Comparison of ENCODE assay signal across 24 mouse cellular contexts in genomic region chr4:131366656-131367055, GRCm38 (mm10).
DNase-seq lines count a peak whose midpoint lies in the region; ATAC-seq and TF ChIP-seq lines count a peak whose summit lies in the region.
"Had no signal": no experiment of that assay in that cellular context is flagged by ENCODE, and none has a peak within 500 bp of the region (broad histone marks: within the 10 kb centered on the region; RNA-seq: fewer than 3 reads in every experiment).

No protein-coding gene starts in this region.

- 52% methylated on average over 1 of the region's 1 CpGs for WGBS in midbrain, embryonic 15.5 days
- WGBS in midbrain, postnatal 0 days = 47% methylated on average over 1 of the region's 1 CpGs
- WGBS in limb, embryonic 10.5 days = 34% methylated on average over 1 of the region's 1 CpGs
- WGBS in lung, adult 2 months = 95% methylated on average over 1 of the region's 1 CpGs

- no peaks in the 10 kb centered on the region for H3K27me3 ChIP-seq in midbrain, embryonic 15.5 days (replicated peaks)
- H3K27me3 ChIP-seq in midbrain, postnatal 0 days (ENCODE audit: insufficient read depth, low read length) = no peaks in the 10 kb centered on the region
- peaks cover 16% of the 10 kb centered on the region for H3K27me3 ChIP-seq in limb, embryonic 10.5 days (ENCODE audit: low read depth, poor library complexity, severe bottlenecking)
- H3K27me3 ChIP-seq: embryonic facial prominence, embryonic 15.5 days; forebrain, embryonic 12.5 days had no signal

- no peaks in the 10 kb centered on the region for H3K9me3 ChIP-seq in midbrain, embryonic 15.5 days
- no peaks in the 10 kb centered on the region for H3K9me3 ChIP-seq in midbrain, postnatal 0 days (ENCODE audit: low read length)
- no peaks in the 10 kb centered on the region for H3K9me3 ChIP-seq in limb, embryonic 10.5 days (replicated peaks)
- H3K9me3 ChIP-seq: embryonic facial prominence, embryonic 13.5 days; embryonic facial prominence, embryonic 15.5 days; forebrain, embryonic 10.5 days; forebrain, embryonic 12.5 days had no signal

- no peaks in the 10 kb centered on the region for H3K36me3 ChIP-seq in midbrain, embryonic 15.5 days (replicated peaks)
- no peaks in the 10 kb centered on the region for H3K36me3 ChIP-seq in midbrain, postnatal 0 days (ENCODE audit: insufficient read depth, low read length)
- no peaks in the 10 kb centered on the region for H3K36me3 ChIP-seq in limb, embryonic 10.5 days
- H3K36me3 ChIP-seq: embryonic facial prominence, embryonic 13.5 days; embryonic facial prominence, embryonic 15.5 days; forebrain, embryonic 10.5 days; forebrain, embryonic 12.5 days had no signal

- ATAC-seq in midbrain, embryonic 15.5 days (replicated peaks) = 0 out of 2 replicates have a peak, but pooled peaks have one; percentile 42
- ATAC-seq in midbrain, postnatal 0 days (ENCODE audit: low FRiP score) = no peak
- ATAC-seq: forebrain, embryonic 14.5 days; forebrain, embryonic 16.5 days had no signal

- no peak overlapping the region for H3K9ac ChIP-seq in midbrain, embryonic 15.5 days
- no peak overlapping the region for H3K9ac ChIP-seq in midbrain, postnatal 0 days (replicated peaks; ENCODE audit: low read length, poor library complexity, severe bottlenecking)
- H3K9ac ChIP-seq: embryonic facial prominence, embryonic 13.5 days; embryonic facial prominence, embryonic 15.5 days; forebrain, embryonic 12.5 days had no signal

- DNase-seq in midbrain, postnatal 0 days (ENCODE audit: low spot score) = no peak
- DNase-seq in brain, adult 2 months (ENCODE audit: low read depth, low spot score) = peak; percentile 22
- peak; percentile 25 for DNase-seq in brain, embryonic 14.5 days (ENCODE audit: low read depth)
- no peak for DNase-seq in limb, embryonic 10.5 days (ENCODE audit: low spot score)
- DNase-seq in layer of hippocampus, adult 9-10 months (ENCODE audit: low spot score) = no peak
- no peak for DNase-seq in lung, adult 2 months
- no peak for DNase-seq in layer of hippocampus, adult 9-11 months
- DNase-seq: adrenal gland, adult 2 months; adrenal gland, postnatal 10 days; adrenal gland, postnatal 25 days; cerebellum, adult 11 months; cerebellum, adult 8-10 months; cerebellum, adult 9-11 months; cerebellum, postnatal 14 days; cerebellum, postnatal 36 days; embryo, embryonic 11 days had no signal

- no peak overlapping the region for H3K4me3 ChIP-seq in midbrain, embryonic 15.5 days
- H3K4me3 ChIP-seq in midbrain, postnatal 0 days (ENCODE audit: low read depth, low read length) = no peak overlapping the region
- no peak overlapping the region for H3K4me3 ChIP-seq in limb, embryonic 10.5 days
- no peak overlapping the region for H3K4me3 ChIP-seq in lung, adult 2 months (replicated peaks; ENCODE audit: extremely low read depth, low read depth, low read length)
- H3K4me3 ChIP-seq: embryonic facial prominence, embryonic 13.5 days; embryonic facial prominence, embryonic 15.5 days; erythroblast, embryonic 14.5 days; forebrain, embryonic 10.5 days; forebrain, embryonic 12.5 days had no signal

- H3K4me2 ChIP-seq in midbrain, embryonic 15.5 days = no peak overlapping the region
- H3K4me2 ChIP-seq in midbrain, postnatal 0 days (ENCODE audit: low read depth, low read length, poor library complexity, severe bottlenecking) = no peak overlapping the region
- H3K4me2 ChIP-seq: embryonic facial prominence, embryonic 13.5 days; embryonic facial prominence, embryonic 15.5 days; forebrain, embryonic 12.5 days had no signal

- H3K27ac ChIP-seq in midbrain, embryonic 15.5 days = no peak overlapping the region
- H3K27ac ChIP-seq in midbrain, postnatal 0 days (ENCODE audit: low read depth, low read length) = no peak overlapping the region
- H3K27ac ChIP-seq in limb, embryonic 10.5 days = peak overlapping the region; percentile 43; the same call in 1 of the 2 replicates
- H3K27ac ChIP-seq: embryonic facial prominence, embryonic 13.5 days; embryonic facial prominence, embryonic 15.5 days; forebrain, embryonic 10.5 days; forebrain, embryonic 12.5 days had no signal

- TF ChIP-seq POLR2A in brain, embryonic 14.5 days (IDR thresholded peaks at IDR 0.05; ENCODE audit: borderline replicate concordance, extremely low read depth, insufficient read depth, insufficient read length, poor library complexity, severe bottlenecking) = no peak
- TF ChIP-seq POLR2A in lung, adult 2 months (IDR thresholded peaks at IDR 0.05; ENCODE audit: borderline replicate concordance, extremely low read depth, low read depth, low read length) = no peak

- H3K4me1 ChIP-seq in midbrain, embryonic 15.5 days = 0 out of 2 replicates have a peak, but pooled peaks cover 3% of the 10 kb centered on the region
- H3K4me1 ChIP-seq in midbrain, postnatal 0 days (ENCODE audit: insufficient read depth, low read length) = peaks cover 2% of the 10 kb centered on the region; the same call in 1 of the 2 replicates
- peaks cover 69% of the 10 kb centered on the region for H3K4me1 ChIP-seq in limb, embryonic 10.5 days
- no peaks in the 10 kb centered on the region for H3K4me1 ChIP-seq in lung, adult 2 months (ENCODE audit: control insufficient read depth, insufficient read depth, low read length)
- H3K4me1 ChIP-seq: embryonic facial prominence, embryonic 15.5 days had no signal

- no peak for TF ChIP-seq CTCF in midbrain, postnatal 0 days (IDR thresholded peaks at IDR 0.05)
- TF ChIP-seq CTCF in brain, embryonic 14.5 days (IDR thresholded peaks at IDR 0.05; ENCODE audit: borderline replicate concordance, extremely low read depth, insufficient read depth, insufficient read length) = no peak
- TF ChIP-seq CTCF in lung, adult 2 months (IDR thresholded peaks at IDR 0.05; ENCODE audit: insufficient read depth, low read length) = no peak

Comparison
In these comparisons a context has a peak if more than half of its experiments do, and no peak if none do; other contexts are left out.
1. DNase-seq: peak in brain, adult 2 months (single experiment) and brain, embryonic 14.5 days (single experiment); none in midbrain, postnatal 0 days (single experiment), limb, embryonic 10.5 days (single experiment), layer of hippocampus, adult 9-10 months (single experiment), lung, adult 2 months (single experiment) and layer of hippocampus, adult 9-11 months (single experiment).